Mouse (Mus musculus): ENCODE measurements around the gene Sec13. TPM values are rescaled to one million over a fixed set of nuclear protein-coding genes. Genes with fewer than 3 reads are reported as not detected.

Gene Sec13
- total RNA-seq, 2 experiments from 2014 or later = 73.4 to 77.3 TPM

GRCm38 (mm10) chr6:113695766-113696355 is 44.7 kb downstream of the Sec13 start:
- H3K4me3 ChIP-seq = peak overlapping the region; percentile 94
- no peak for DNase-seq (ENCODE audit: low spot score in 2 of 2)
- no peak for TF ChIP-seq CTCF (conservative IDR thresholded peaks at IDR 0.05)
- peak overlapping the region; percentile 88 for H3K27ac ChIP-seq

GRCm38 (mm10) chr6:113695203-113695602 is 45.3 kb downstream of the Sec13 start:
- H3K27ac ChIP-seq = no peak overlapping the region
- no peak overlapping the region for H3K4me3 ChIP-seq
- TF ChIP-seq CTCF (conservative IDR thresholded peaks at IDR 0.05) = no peak
- no peak for DNase-seq (ENCODE audit: low spot score in 2 of 2)

- Histone ChIP-seq H3K4me3 (no peak overlapping the region), H3K27ac (no peak overlapping the region)
- no peak for TF ChIP-seq CTCF (conservative IDR thresholded peaks at IDR 0.05)
- no peak for DNase-seq (ENCODE audit: low spot score in 2 of 2)
These were observed 47.2 kb downstream of the Sec13 start for GRCm38 (mm10) chr6:113693377-113693776.

GRCm38 (mm10) chr6:113692661-113693133 is 47.8 kb downstream of the Sec13 start:
- no peak for DNase-seq (ENCODE audit: low spot score in 2 of 2)
- Histone ChIP-seq H3K4me3 (no peak overlapping the region), H3K27ac (no peak overlapping the region)
- TF ChIP-seq CTCF (conservative IDR thresholded peaks at IDR 0.05) = no peak

DNA sequence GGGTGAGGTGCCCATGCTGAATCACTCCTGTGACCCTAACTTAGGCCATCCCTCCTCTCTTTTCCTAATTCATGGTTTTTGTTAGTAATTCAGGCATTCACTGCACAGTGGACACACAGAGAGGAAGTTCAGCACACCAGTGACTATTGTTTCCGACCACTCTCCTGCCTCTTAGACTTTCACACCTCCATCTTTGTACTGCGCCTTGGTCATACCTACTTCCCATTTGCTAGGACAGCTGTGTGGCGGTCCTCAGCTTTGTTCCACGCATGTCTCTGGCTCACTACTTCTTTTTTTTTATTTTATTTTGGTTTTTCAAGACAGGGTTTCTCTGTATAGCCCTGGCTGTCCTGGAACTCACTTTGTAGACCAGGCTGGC is 49.5 kb downstream of the Sec13 start:
- no peak overlapping the region for H3K4me3 ChIP-seq
- no peak for DNase-seq (ENCODE audit: low spot score in 2 of 2)
- no peak for TF ChIP-seq CTCF (conservative IDR thresholded peaks at IDR 0.05)
- H3K27ac ChIP-seq = no peak overlapping the region

GRCm38 (mm10) chr6:113690400-113691083 is 50.0 kb downstream of the Sec13 start:
- no peak for TF ChIP-seq CTCF (conservative IDR thresholded peaks at IDR 0.05)
- Histone ChIP-seq H3K4me3 (no peak overlapping the region), H3K27ac (0 out of 2 replicates have a peak overlapping the region, but pooled peaks have one; percentile 1)

DNA sequence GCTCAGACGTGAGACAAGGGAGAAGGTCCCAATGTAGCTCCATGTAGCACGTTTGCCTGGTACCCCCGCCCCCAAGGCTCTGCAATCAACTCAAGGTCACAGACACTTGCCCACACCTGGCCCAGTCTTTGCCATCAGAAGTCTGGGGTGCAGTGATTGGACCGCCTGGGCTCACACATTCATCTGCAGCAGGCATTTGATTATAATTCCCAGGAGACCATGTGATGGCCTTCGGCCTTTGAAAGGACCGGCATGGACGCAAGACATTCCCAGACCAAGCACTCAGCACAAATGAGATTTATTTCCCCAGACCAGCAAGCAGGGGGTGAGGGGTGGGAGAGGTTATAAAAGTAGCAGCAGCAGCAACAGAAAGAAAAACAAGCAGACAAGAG is 50.5 kb downstream of the Sec13 start:
- TF ChIP-seq CTCF (conservative IDR thresholded peaks at IDR 0.05) = no peak
- no peak overlapping the region for H3K4me3 ChIP-seq
- no peak for DNase-seq (ENCODE audit: low spot score in 2 of 2)
- H3K27ac ChIP-seq = no peak overlapping the region

More at GRCm38 (mm10) chr6:113690400-113691083, 50.0 kb downstream of the Sec13 start:
- DNase-seq (ENCODE audit: low spot score in 2 of 2) = no peak

DNA sequence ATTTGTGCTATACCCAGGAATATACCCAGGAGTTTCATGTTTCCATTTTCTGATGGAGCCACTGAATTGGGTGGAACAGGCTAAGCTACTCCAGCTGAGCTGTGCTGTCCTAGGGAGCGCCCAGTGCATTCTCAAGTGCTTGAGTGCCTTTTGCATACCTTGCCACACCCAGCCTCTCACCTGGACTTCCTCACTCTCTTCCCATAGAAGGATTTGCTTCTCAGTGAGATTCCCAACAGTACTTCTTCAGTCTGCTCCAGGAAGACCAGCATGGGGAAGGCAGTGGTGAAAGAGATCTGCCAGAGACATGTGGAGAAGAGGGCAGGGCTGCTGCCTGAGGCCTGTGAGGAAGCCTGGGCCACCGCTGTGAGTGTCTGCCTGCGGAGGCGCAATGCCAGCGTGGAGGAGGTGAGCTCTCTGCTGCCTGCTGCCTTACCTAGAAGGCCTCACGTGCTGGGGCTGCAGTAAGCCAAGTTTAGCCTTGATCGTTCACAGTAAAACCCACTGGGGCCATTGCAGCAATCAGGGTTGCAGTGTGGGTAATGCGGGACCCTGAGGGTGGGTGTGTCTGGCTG is 53.9 kb downstream of the Sec13 start:
- no peak for DNase-seq (ENCODE audit: low spot score in 2 of 2)
- no peak overlapping the region for H3K27ac ChIP-seq
- no peak for TF ChIP-seq CTCF (conservative IDR thresholded peaks at IDR 0.05)
- H3K4me3 ChIP-seq = no peak overlapping the region

GRCm38 (mm10) chr6:113683081-113683825 is 57.3 kb downstream of the Sec13 start:
- no peak for TF ChIP-seq CTCF (conservative IDR thresholded peaks at IDR 0.05)
- Histone ChIP-seq H3K27ac (no peak overlapping the region), H3K4me3 (no peak overlapping the region)
- DNase-seq (ENCODE audit: low spot score in 2 of 2) = no peak

DNA sequence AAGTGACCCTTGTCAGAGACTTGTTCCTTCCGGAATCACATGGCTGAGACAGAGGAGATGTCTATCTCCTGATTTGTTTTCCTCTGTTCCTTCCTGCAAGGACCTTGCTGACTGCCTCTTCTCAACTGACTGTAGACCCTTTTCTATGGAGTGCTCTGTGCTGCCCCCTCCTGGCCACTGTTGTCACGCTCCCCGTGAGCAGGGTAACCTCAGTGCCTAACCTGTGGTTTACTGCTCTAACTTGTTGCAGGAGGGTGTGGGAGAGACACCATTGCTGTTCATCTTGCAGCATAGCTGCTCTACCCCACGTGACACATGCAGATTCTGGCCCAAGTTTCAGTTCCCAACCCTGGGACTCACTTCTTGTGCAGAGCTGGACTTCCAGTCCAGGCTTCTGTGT is 59.3 kb downstream of the Sec13 start:
- DNase-seq (ENCODE audit: low spot score in 2 of 2) = peak; percentile 67 to 83
- Histone ChIP-seq H3K4me3 (no peak overlapping the region), H3K27ac (no peak overlapping the region; the same call in 1 of the 2 replicates)
- TF ChIP-seq CTCF (conservative IDR thresholded peaks at IDR 0.05) = peak; percentile 94

- no peak overlapping the region for H3K4me3 ChIP-seq
- H3K27ac ChIP-seq = no peak overlapping the region
- DNase-seq (ENCODE audit: low spot score in 2 of 2) = no peak
- no peak for TF ChIP-seq CTCF (conservative IDR thresholded peaks at IDR 0.05)
These were observed 60.5 kb downstream of the Sec13 start for GRCm38 (mm10) chr6:113679993-113680566.

DNA sequence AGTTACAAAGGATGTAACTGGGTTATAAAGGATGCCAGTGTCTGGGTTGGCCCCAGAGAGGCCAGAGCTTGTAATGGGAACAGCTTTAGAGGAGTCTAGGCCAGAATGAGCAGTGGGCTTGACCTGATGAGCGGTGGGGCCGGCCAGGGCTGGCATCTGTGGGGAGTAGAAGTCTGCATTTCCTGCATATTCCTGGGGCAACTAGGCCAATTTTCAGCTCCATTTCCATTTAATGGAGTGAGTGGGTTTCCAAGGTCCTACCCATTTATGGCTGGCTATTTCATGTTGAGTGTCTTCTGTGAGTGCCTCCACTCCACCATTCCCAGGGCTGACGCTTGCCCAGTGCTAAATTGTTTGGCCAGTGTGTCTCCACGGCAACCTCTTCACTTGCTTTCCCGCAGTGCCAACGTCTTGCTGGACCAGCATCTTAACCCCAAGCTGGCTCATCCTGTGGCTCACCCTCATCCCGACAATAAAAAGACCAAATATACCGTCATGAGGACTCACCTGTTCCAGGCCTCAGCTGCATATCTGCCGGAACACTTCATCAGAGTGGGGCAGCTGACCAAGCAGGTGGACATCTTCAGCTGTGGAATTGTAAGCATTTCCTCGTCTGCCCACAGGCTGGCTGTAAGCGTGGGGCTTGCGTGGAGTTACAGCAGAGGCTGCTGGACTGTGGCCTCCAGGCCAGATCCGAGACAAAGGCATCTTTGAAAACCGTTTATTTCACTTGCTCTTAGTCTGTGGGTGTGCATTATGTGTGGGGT is 62.1 kb downstream of the Sec13 start:
- peak; percentile 22 to 33 for DNase-seq (ENCODE audit: low spot score in 2 of 2)
- Histone ChIP-seq H3K4me3 (no peak overlapping the region), H3K27ac (peak overlapping the region; percentile 75; the same call in 1 of the 2 replicates)
- no peak for TF ChIP-seq CTCF (conservative IDR thresholded peaks at IDR 0.05)

Small RNA genes lying within 50 kb of the gene (microRNA-seq; reads per million reads assigned to microRNA genes)
- 0.32 to 0.92 reads per million in 2 experiments for gene Mir7042

Other genes with a start within 250 kb of the Sec13 start
- gene Prrt3, start 238.8 kb downstream of the Sec13 start, total RNA-seq (2021) = 10 to 100 TPM; 53.9 to 59.1 TPM
- gene Emc3, start 209.1 kb downstream of the Sec13 start, total RNA-seq (2021) = 10 to 100 TPM; 73.4 to 76.3 TPM
- 1 to 10 TPM; 2.4 to 3.8 TPM for gene Fancd2, start 209.1 kb downstream of the Sec13 start, total RNA-seq (2021)
- gene Fancd2os, start 140.0 kb downstream of the Sec13 start, total RNA-seq (2021) = under 1 TPM; 0.33 to 0.86 TPM
- gene Brk1, start 136.0 kb downstream of the Sec13 start, total RNA-seq (2021) = 100 to 1,000 TPM; 211 to 234 TPM
- gene Vhl, start 116.8 kb downstream of the Sec13 start, total RNA-seq (2021) = 10 to 100 TPM; 44.3 to 44.9 TPM
- 10 to 100 TPM; 16.6 to 18.8 TPM for gene Irak2, start 102.3 kb downstream of the Sec13 start, total RNA-seq (2021)
- gene Tatdn2, start 43.7 kb downstream of the Sec13 start, total RNA-seq (2021) = 10 to 100 TPM; 60.4 to 67.8 TPM
- not detected for gene Ghrl, start 20.9 kb downstream of the Sec13 start, total RNA-seq (2021)

Data from layer of hippocampus, adult 2 months (tissue).